Mouse (Mus musculus) embryonic fibroblast, embryonic 13.5 days (primary cell): ENCODE data around the gene Washc4.

Source experiments
- CTCF ChIP-seq: IDR thresholded peaks from 2 replicates; pipeline ENCODE4 v1.5.1; 2011; ENCODE audit warnings: mild to moderate bottlenecking, control low read depth, low read length, moderate library complexity, borderline replicate concordance; ENCODE audit not compliant: insufficient read depth
- POLR2A ChIP-seq: IDR thresholded peaks from 2 replicates; pipeline ENCODE4 v1.6.1; 2011; ENCODE audit warnings: low read depth, mild to moderate bottlenecking, control low read depth, low read length, moderate library complexity

GRCm38 (mm10) chr10:83610518-83610917 is 67.0 kb downstream of the Washc4 start:
- no peak for TF ChIP-seq CTCF
- no peak for TF ChIP-seq POLR2A
